Mouse (Mus musculus) kidney, adult 18-20 months (tissue): ENCODE data around the gene Rsad1.
A peak's percentile ranks its signal among the peaks of the same experiment; 100 is the strongest.

ENCODE experiments used
- DNase-seq: peaks from one replicate; pipeline ENCODE4 v3.0.0; 2021

Rsad1 gene

GRCm38 (mm10) chr11:94548888-94549690 lies at the start of gene Rsad1:
Gene Rsad1 (minus strand): TSS chr11:94549255.
- peak; percentile 99 for DNase-seq

GRCm38 (mm10) chr11:94598437-94599120 lies 49.5 kb upstream of the Rsad1 start:
- DNase-seq: no peak

GRCm38 (mm10) chr11:94597319-94597718 lies 48.3 kb upstream of the Rsad1 start:
- peak; percentile 84 for DNase-seq

GRCm38 (mm10) chr11:94596311-94596852 lies 47.3 kb upstream of the Rsad1 start:
- DNase-seq: no peak

GRCm38 (mm10) chr11:94587511-94587910 lies 38.5 kb upstream of the Rsad1 start:
- no peak for DNase-seq

GRCm38 (mm10) chr11:94585091-94585490 lies 36.0 kb upstream of the Rsad1 start:
- DNase-seq: no peak

GRCm38 (mm10) chr11:94580111-94580740 lies 31.2 kb upstream of the Rsad1 start:
- no peak for DNase-seq

GRCm38 (mm10) chr11:94576361-94576760 lies 27.3 kb upstream of the Rsad1 start:
- peak; percentile 63 for DNase-seq

GRCm38 (mm10) chr11:94575036-94575435 lies 26.0 kb upstream of the Rsad1 start:
- no peak for DNase-seq

GRCm38 (mm10) chr11:94574560-94574959 lies 25.5 kb upstream of the Rsad1 start:
- DNase-seq: no peak

GRCm38 (mm10) chr11:94571850-94572249 lies 22.8 kb upstream of the Rsad1 start:
- no peak for DNase-seq

- DNase-seq: peak; percentile 62
Observed at GRCm38 (mm10) chr11:94570612-94571011, 21.6 kb upstream of the Rsad1 start.

- no peak for DNase-seq
Observed at GRCm38 (mm10) chr11:94567326-94567725, 18.3 kb upstream of the Rsad1 start.

GRCm38 (mm10) chr11:94566534-94566933 lies 17.5 kb upstream of the Rsad1 start:
- no peak for DNase-seq

- no peak for DNase-seq
Observed at GRCm38 (mm10) chr11:94565151-94565479, 16.1 kb upstream of the Rsad1 start.

GRCm38 (mm10) chr11:94564437-94565150 lies 15.5 kb upstream of the Rsad1 start, which contains the start of gene Chad:
Gene Chad (plus strand): TSS chr11:94565047.
- DNase-seq: peak; percentile 45

GRCm38 (mm10) chr11:94563821-94564220 lies 14.8 kb upstream of the Rsad1 start:
- DNase-seq: no peak

- DNase-seq: no peak
Observed at GRCm38 (mm10) chr11:94563383-94563782, 14.3 kb upstream of the Rsad1 start.

GRCm38 (mm10) chr11:94558226-94558625 lies 9.2 kb upstream of the Rsad1 start:
- DNase-seq: no peak

GRCm38 (mm10) chr11:94550442-94550744 lies 1.3 kb upstream of the Rsad1 start:
- no peak for DNase-seq

GRCm38 (mm10) chr11:94549691-94550441 lies 811 bp upstream of the Rsad1 start:
- DNase-seq: no peak

GRCm38 (mm10) chr11:94548041-94548784 lies 842 bp downstream of the Rsad1 start:
- DNase-seq: no peak
